Mouse (Mus musculus) CD4-positive, CD25-positive, alpha-beta regulatory T cell, adult 2 months (primary cell): ENCODE results near the gene Bnipl.
A peak's percentile ranks its signal among the peaks of the same experiment; 100 is the strongest.

Experiments used
- DNase-seq: peaks from one replicate; pipeline ENCODE4 v3.0.0-alpha.2; 2012; ENCODE audit warnings: low read depth, low spot score

The Bnipl gene

GRCm38 (mm10) chr3:95237541-95238099 is 13.4 kb downstream of the Bnipl start:
- no peak for DNase-seq

DNA sequence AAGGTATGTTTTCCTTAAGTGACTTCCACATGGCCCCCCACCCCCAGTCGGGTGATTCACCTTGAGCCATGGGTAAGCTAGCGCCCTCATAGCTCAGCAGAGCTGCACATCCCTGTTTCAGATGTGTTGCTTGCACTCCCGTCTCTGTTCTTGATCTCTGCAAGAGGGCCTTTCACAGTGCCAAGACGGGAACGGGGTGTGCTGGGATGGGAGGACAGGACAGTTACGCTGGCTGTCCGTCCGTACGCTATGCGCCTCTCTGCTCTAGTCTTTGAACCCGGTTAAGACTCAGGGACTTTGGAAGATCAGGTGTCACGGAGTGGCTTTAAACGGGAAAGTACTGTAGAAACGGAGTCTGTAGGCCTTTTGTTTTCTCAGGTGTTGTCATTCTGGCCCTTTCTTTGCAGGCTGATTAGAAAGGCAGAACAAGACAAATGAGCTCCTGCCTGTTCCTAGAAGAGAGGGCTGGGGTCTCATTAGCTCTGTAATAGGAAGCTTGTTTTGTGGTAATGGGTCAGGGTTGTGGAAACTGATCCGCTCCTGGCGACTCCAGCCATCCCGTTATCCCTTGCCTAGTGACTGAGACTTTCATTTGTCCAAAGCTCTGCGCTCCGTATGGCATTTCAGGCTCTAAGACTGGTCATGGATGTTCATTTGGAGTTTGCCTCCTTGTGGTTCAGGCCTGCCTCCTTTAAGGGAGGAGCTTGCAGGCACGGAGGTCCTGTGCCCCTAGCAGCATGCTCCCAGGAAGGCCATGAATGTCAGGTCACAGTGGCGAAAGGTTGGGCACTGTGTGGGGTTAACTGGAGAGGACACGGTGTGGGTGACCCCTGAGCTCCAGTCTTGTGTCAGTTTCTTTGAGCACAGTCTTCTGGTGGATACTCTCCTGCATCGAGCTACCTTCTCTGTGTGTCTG is 15.3 kb downstream of the Bnipl start:
- no peak for DNase-seq

GRCm38 (mm10) chr3:95233303-95233980 is 17.6 kb downstream of the Bnipl start:
- no peak for DNase-seq

- no peak for DNase-seq
These were observed 18.2 kb downstream of the Bnipl start for GRCm38 (mm10) chr3:95232771-95233170.

GRCm38 (mm10) chr3:95231298-95232221 is 19.4 kb downstream of the Bnipl start, which contains the start of gene Mllt11:
TSS of gene Mllt11 (minus strand) at chr3:95232171.
- peak; percentile 70 for DNase-seq

DNA sequence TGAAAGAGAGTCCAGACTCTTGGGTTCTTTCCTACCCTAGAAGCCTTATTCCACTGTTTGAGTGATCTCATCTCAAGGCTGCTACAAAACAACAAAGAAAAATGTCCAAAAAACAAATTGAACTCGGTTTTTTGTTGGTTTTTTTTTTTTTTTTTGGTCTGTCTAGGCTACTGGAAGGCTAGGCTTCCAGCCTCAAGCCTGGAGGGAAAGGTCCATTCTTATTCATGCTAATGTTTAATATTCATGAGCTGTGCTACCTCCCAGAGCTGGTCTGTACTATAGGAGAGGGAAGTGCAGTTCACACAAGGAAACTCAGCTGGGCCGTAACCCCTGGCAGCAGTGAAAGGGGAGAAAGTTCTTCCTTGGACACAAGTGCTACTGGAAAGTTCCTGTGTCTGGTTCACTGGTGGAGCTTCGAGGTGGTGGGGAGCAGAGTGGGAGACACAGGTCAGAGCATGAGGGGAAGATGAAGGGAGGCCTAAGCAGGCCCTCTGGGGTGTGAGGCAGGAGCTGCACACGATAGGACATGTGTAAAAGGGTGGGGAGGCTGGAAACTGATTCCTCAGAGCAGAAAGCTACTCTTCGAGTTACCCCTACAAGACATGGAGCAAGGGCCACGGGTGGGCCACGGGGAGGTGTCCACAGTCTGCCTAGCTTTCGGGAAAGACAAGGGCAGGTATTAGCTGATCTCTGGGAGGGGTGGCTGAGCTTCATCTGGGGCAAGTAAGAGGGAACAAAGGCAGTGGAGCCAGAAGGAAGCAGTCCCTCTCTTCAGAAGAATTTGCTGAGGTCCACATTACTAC is 20.3 kb downstream of the Bnipl start:
- no peak for DNase-seq

GRCm38 (mm10) chr3:95229781-95230494 is 21.1 kb downstream of the Bnipl start:
- peak; percentile 31 for DNase-seq

- DNase-seq: peak; percentile 47
These were observed 21.9 kb downstream of the Bnipl start for GRCm38 (mm10) chr3:95228894-95229780.

DNA sequence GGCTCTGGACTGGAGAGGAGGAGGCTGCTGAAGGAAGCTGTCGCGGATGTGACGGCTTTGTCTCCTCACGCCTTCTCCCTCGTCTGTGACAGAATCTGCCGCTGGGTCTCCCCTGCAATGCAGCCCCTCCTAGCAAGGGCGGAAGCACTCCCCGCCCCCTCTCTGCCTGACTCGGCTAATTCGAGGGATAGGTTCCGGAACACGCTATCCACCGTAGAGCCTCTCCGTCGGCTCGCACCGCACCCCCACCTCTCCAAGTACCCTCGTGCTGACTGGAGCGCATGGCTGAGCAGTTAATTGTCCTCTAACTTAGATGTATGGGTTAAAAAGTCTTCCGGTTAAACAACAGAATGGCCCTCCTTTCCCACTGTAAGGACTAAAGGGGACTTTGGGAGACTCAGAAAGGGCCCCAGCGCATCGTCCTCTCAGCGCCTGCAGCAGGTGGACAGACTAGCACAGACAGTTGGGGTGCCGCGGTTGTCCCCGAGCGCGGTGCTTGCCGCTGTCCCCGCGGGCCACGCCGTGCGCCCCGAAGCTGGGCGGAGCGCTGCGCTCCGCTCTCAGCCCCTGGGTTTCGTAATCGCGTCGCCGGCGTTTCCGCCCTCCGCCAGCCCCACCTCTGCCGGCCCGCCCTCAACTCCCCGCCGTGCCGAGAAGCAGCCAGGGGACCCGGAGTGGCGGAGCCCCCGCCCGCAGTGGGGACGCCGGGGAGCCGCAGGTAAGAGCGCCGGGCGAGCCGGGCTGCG is 22.7 kb downstream of the Bnipl start, which contains the start of gene Cdc42se1:
Gene Cdc42se1 (plus strand): TSS at position 585 of the 746 bp plus-strand sequence.
- peak; percentile 92 for DNase-seq

- no peak for DNase-seq
These were observed 23.8 kb downstream of the Bnipl start for GRCm38 (mm10) chr3:95227214-95227613.

DNA sequence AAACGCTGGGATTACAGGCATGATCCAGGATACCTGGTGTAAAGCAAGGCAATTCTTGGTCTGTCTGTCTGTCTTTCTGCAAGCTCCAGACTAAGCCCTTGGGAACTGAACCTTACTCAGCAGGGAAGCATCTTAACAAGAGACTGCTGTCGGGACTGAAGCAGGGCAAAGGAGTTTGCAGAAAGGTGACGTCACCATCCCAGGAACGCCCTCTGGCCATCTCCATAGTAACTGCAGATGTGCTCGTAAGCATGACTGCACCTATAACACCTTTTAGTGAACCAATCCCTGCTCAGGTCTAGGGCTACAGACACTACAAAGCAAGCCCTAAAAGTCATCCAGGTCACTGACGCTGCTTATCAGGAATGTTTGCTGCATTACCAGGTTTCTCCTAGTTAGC is 26.7 kb downstream of the Bnipl start:
- DNase-seq: no peak

DNA sequence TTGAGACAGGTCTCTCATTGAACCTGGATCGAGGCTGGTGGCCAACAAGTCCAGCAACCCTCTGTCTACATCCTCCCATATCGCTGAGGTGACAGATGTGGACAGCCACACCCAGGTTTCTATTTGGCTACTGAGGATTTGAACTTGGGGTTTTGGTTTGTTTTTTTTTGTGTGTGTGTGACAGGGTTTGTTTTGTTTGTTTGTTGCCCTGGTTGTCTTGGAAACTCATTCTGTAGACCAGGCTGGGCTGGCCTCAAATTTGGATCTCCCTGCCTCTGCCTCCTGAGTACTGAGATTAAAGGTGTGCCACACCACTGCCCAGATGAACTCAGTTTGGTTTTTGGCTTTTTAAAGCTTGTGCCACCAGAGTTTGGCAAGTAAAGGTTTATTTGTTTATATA is 28.0 kb downstream of the Bnipl start:
- peak; percentile 32 for DNase-seq

DNA sequence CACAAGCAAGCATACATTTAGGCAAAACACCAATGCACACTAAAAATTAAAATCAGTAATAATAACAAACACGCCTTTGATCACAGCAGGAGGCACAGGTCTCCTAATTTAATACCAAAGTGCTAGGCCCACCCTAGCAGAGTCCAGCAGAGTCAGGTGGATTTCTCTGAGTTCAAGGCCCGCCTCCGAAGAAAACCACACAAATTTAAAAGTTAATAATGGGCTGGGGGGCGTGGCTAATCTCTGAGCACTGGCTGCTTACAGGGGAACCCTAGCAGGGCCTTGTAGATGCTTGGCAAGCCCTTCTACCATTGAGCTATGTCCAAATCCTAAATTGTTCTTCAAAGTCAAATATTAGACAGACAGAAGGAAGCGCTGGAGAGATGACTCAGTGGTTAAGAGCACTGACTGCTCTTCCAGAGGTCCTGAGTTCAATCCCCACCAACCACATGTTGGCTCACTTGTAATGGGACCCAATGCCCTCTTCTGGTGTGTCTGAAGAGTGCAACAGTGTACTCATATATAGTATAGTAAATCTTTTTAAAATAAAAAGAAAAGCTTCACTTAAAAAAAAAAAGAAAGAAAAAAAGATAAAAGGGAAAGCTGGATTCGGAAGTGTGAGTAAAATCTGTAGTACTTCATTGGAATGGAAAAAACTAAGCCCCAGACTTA is 32.4 kb downstream of the Bnipl start:
- DNase-seq: no peak

GRCm38 (mm10) chr3:95217255-95218134 is 33.5 kb downstream of the Bnipl start, which contains the start of gene Gabpb2:
TSS of gene Gabpb2 (minus strand) at chr3:95217916.
- DNase-seq: peak; percentile 94

- no peak for DNase-seq
These were observed 34.2 kb downstream of the Bnipl start for GRCm38 (mm10) chr3:95216655-95217254.

DNA sequence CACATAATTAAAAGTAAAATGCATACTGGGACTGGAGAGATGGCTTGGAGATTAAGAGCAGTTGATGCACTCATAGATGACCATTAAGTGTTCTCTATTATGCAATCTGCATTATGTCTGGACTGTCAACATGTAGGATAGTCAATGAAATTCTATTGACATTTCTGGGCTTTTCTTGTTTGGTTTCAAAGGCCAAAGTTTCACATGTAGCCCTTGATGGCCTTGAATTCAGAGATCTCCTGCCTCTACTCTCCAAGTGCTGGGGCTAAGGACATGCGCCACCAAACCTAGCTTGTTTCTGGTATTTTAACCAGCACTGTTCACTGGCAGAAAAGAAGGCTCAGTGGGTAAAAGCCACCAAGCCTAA is 37.4 kb downstream of the Bnipl start:
- no peak for DNase-seq
